Mouse (Mus musculus) urinary bladder, postnatal 36 days (tissue): ENCODE data around the gene Pias4.
"Not testable (repeated sequence)": the region's sequence is repeated elsewhere in the genome, so short reads cannot be mapped to it uniquely, and the experiment has no call there.

ENCODE experiments used
- DNase-seq, 2 experiments: peaks; one replicate each; pipeline ENCODE4 v3.0.0; 2022; ENCODE audit warnings: low spot score in 2 of 2, mixed read lengths in 1 of 2

Gene Pias4

GRCm38 (mm10) chr10:81167200-81168086, at the start of gene Pias4:
TSS of gene Pias4 (minus strand) at chr10:81167923.
- peak; percentile 100 for DNase-seq

GRCm38 (mm10) chr10:81217267-81217666, 49.5 kb upstream of the Pias4 start:
- not testable (repeated sequence) for DNase-seq

GRCm38 (mm10) chr10:81216810-81217209, 49.1 kb upstream of the Pias4 start:
- DNase-seq, result no peak

GRCm38 (mm10) chr10:81216260-81216659, 48.5 kb upstream of the Pias4 start:
- no peak for DNase-seq

GRCm38 (mm10) chr10:81210154-81210553, 42.4 kb upstream of the Pias4 start:
- DNase-seq, result no peak

- no peak for DNase-seq
Measured at GRCm38 (mm10) chr10:81204137-81204536, 36.4 kb upstream of the Pias4 start.

GRCm38 (mm10) chr10:81202978-81203720, 35.4 kb upstream of the Pias4 start:
- DNase-seq, result no peak

- DNase-seq, result no peak
Measured at GRCm38 (mm10) chr10:81201807-81202758, 34.4 kb upstream of the Pias4 start, which contains the start of gene Nmrk2. TSS of gene Nmrk2 (minus strand) at chr10:81202051.

- DNase-seq, result no peak
Measured at GRCm38 (mm10) chr10:81200605-81201287, 33.0 kb upstream of the Pias4 start.

- no peak for DNase-seq
Measured at GRCm38 (mm10) chr10:81200141-81200540, 32.4 kb upstream of the Pias4 start.

- no peak for DNase-seq
Measured at GRCm38 (mm10) chr10:81198990-81199389, 31.3 kb upstream of the Pias4 start.

- DNase-seq, result no peak
Measured at GRCm38 (mm10) chr10:81198230-81198629, 30.5 kb upstream of the Pias4 start.

GRCm38 (mm10) chr10:81197305-81197704, 29.6 kb upstream of the Pias4 start:
- no peak for DNase-seq

- DNase-seq, result no peak
Measured at GRCm38 (mm10) chr10:81196470-81197065, 28.8 kb upstream of the Pias4 start.

- no peak for DNase-seq
Measured at GRCm38 (mm10) chr10:81195300-81195699, 27.6 kb upstream of the Pias4 start.

GRCm38 (mm10) chr10:81193991-81194774, 26.5 kb upstream of the Pias4 start:
- no peak for DNase-seq

GRCm38 (mm10) chr10:81192968-81193501, 25.3 kb upstream of the Pias4 start:
- DNase-seq, result no peak

GRCm38 (mm10) chr10:81192270-81192967, 24.7 kb upstream of the Pias4 start:
- DNase-seq, result peak; percentile 72 to 79
